Mouse (Mus musculus) C2C12 (cell line): Measurements from ENCODE around the gene Cebpb.

Experiments used
- CEBPB ChIP-seq: IDR thresholded peaks from one replicate; pipeline ENCODE4 v1.6.1; 2011; ENCODE audit warnings: low read depth, mild to moderate bottlenecking, control low read depth, moderate library complexity
- CTCF ChIP-seq: IDR thresholded peaks from one replicate; pipeline ENCODE4 v1.5.1; 2011; ENCODE audit not compliant: control insufficient read depth, insufficient read depth, insufficient read length
- MAX ChIP-seq: IDR thresholded peaks from one replicate; pipeline ENCODE4 v1.6.1; 2011; ENCODE audit warnings: mild to moderate bottlenecking, control low read depth
- MYOD1 ChIP-seq: IDR thresholded peaks from one replicate; pipeline ENCODE4 v1.6.1; 2011; ENCODE audit warnings: low read depth; ENCODE audit not compliant: control insufficient read depth, insufficient read length
- MYOG ChIP-seq: IDR thresholded peaks from one replicate; pipeline ENCODE4 v1.6.1; 2011; ENCODE audit not compliant: control insufficient read depth, insufficient read length; ENCODE audit errors: extremely low read depth
- USF1 ChIP-seq: IDR thresholded peaks from one replicate; pipeline ENCODE4 v1.6.1; 2011; ENCODE audit warnings: low read depth, mild to moderate bottlenecking, control low read depth, moderate library complexity

GRCm38 (mm10) chr2:167739030-167739429 lies 50.3 kb downstream of the Cebpb start:
- TF ChIP-seq MYOG (no peak), CTCF (no peak), MAX (no peak), MYOD1 (peak; percentile 56), USF1 (no peak), CEBPB (no peak)
